Mouse (Mus musculus) kidney, postnatal 25 days (tissue): Measurements from ENCODE around the gene Dok3.
A peak's percentile ranks its signal among the peaks of the same experiment; 100 is the strongest.

Source experiments
- DNase-seq, 2 experiments: peaks; one replicate each; pipeline ENCODE4 v3.0.0; 2021; ENCODE audit warnings: mixed read lengths in 2 of 2

Gene Dok3

GRCm38 (mm10) chr13:55474621-55475069, 54.5 kb downstream of the Dok3 start:
- peak; percentile 34 to 57 for DNase-seq

- no peak for DNase-seq
These were observed 55.1 kb downstream of the Dok3 start for GRCm38 (mm10) chr13:55473961-55474360.
